Mouse (Mus musculus) lung, embryonic 14.5 days (tissue): ENCODE data around the gene Rangap1. TPM values are rescaled to one million over a fixed set of nuclear protein-coding genes. Genes with fewer than 3 reads are reported as not detected.
A peak's percentile ranks its signal among the peaks of the same experiment; 100 is the strongest.

Source experiments
- ATAC-seq: fragments of 200-750 bp; cut with Nextera tagmentation; 2 replicates; pipeline ENCODE4 v1.8.0; 2017; ENCODE audit warnings: mild to moderate bottlenecking, moderate TSS enrichment, moderate library complexity; ENCODE audit not compliant: insufficient read depth
- DNase-seq: peaks from one replicate; pipeline ENCODE4 v3.0.0-alpha.2; 2015
- H3K27ac ChIP-seq: fragments of 300-500 bp; sonication (generic); 2 replicates; pipeline ENCODE4 v1.5.1; 2014; ENCODE audit warnings: low read depth, mild to moderate bottlenecking, moderate library complexity
- H3K27me3 ChIP-seq: fragments of 300-500 bp; sonication (generic); 2 replicates; pipeline ENCODE4 v1.6.1; 2014; ENCODE audit warnings: low read length, control low read depth; ENCODE audit not compliant: insufficient read depth
- H3K36me3 ChIP-seq: fragments of 300-500 bp; sonication (generic); 2 replicates; pipeline ENCODE4 v1.6.1; 2014; ENCODE audit warnings: control low read depth; ENCODE audit not compliant: insufficient read depth
- H3K4me1 ChIP-seq: fragments of 300-500 bp; sonication (generic); 2 replicates; pipeline ENCODE4 v1.6.1; 2014; ENCODE audit warnings: antibody characterized with exemption, control low read depth; ENCODE audit not compliant: insufficient read depth
- H3K4me2 ChIP-seq: fragments of 300-500 bp; sonication (generic); 2 replicates; pipeline ENCODE4 v1.6.1; 2014; ENCODE audit warnings: mild to moderate bottlenecking
- H3K4me3 ChIP-seq: fragments of 300-500 bp; sonication (generic); 2 replicates; pipeline ENCODE4 v1.5.1; 2014; ENCODE audit warnings: low read depth, low read length
- H3K9ac ChIP-seq: fragments of 300-500 bp; sonication (generic); 2 replicates; pipeline ENCODE4 v1.6.1; 2014
- H3K9me3 ChIP-seq: fragments of 300-500 bp; sonication (generic); 2 replicates; pipeline ENCODE4 v1.6.1; 2016; ENCODE audit warnings: low read depth, low read length, control low read depth
- CTCF ChIP-seq: IDR thresholded peaks from 2 replicates; pipeline ENCODE4 v1.5.1; 2016; ENCODE audit warnings: antibody characterized with exemption, low read depth
- WGBS: fragments of 180-500 bp; shearing (Covaris S2); extraction: QIAGEN DNeasy Blood & Tissue Kit; methylation state at CpG from one replicate; pipeline ENCODE4 v1.1.7; 2014; 5-methylcytosine and 5-hydroxymethylcytosine counted together
- polyA plus RNA-seq: library from polyadenylated mRNA; unstranded; fragments of >200 nt; fragmentation: Nextera tagmentation; extraction: Ambion mirVana; gene quantifications from 2 replicates; pipeline ENCODE4 v1.2.1, GENCODE M21; 2014

Gene Rangap1
- polyA plus RNA-seq, 1 experiment from 2014 or later = 107 TPM

GRCm38 (mm10) chr15:81723653-81724052, 21.7 kb downstream of the Rangap1 start:
- Histone ChIP-seq H3K4me2 (no peak overlapping the region), H3K27me3 (no peaks in the 10 kb centered on the region), H3K4me3 (no peak overlapping the region), H3K9me3 (no peaks in the 10 kb centered on the region), H3K4me1 (peaks cover 8% of the 10 kb centered on the region; the same call in 1 of the 2 replicates), H3K27ac (no peak overlapping the region), H3K9ac (no peak overlapping the region), H3K36me3 (peaks cover 73% of the 10 kb centered on the region)
- no peak for ATAC-seq
- 90% methylated on average over 11 of the region's 11 CpGs for WGBS
- DNase-seq = no peak
- TF ChIP-seq CTCF = no peak

GRCm38 (mm10) chr15:81722361-81722760, 23.0 kb downstream of the Rangap1 start:
- H3K9me3 ChIP-seq = no peaks in the 10 kb centered on the region
- ATAC-seq = no peak
- no peak for TF ChIP-seq CTCF
- no peaks in the 10 kb centered on the region for H3K4me1 ChIP-seq
- no peak overlapping the region for H3K4me2 ChIP-seq
- WGBS = 96% methylated on average over 5 of the region's 5 CpGs
- H3K4me3 ChIP-seq = no peak overlapping the region
- H3K27me3 ChIP-seq = no peaks in the 10 kb centered on the region
- peaks cover 86% of the 10 kb centered on the region for H3K36me3 ChIP-seq
- DNase-seq = no peak
- H3K27ac ChIP-seq = no peak overlapping the region
- no peak overlapping the region for H3K9ac ChIP-seq

DNA sequence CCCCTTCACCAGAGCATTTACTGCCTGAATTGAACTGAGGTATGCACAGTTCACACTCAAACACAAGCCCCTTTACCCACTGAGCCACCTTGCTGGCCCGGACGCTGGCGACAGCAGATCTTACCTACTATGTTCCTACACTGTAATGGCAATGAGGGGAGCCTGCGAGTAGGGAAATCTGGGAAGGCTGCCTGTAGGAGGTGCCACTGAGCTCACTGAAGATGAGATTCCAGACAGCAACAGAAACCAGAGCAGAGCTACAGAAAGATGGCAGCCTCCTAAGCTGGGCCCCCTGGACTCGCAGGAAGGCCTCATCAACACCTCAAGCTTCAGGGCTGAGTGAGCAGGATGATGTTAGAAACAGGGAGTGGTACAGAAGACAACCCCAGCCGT, 26.2 kb downstream of the Rangap1 start:
- Histone ChIP-seq H3K9me3 (no peaks in the 10 kb centered on the region), H3K9ac (no peak overlapping the region), H3K4me3 (no peak overlapping the region), H3K4me2 (no peak overlapping the region), H3K36me3 (peaks cover 95% of the 10 kb centered on the region), H3K4me1 (no peaks in the 10 kb centered on the region), H3K27ac (no peak overlapping the region), H3K27me3 (no peaks in the 10 kb centered on the region)
- DNase-seq (no peak), ATAC-seq (no peak)
- no peak for TF ChIP-seq CTCF
- WGBS = 83% methylated on average over 6 of the region's 6 CpGs

GRCm38 (mm10) chr15:81718336-81719138, 26.8 kb downstream of the Rangap1 start:
- no peak overlapping the region for H3K27ac ChIP-seq
- H3K36me3 ChIP-seq = peaks cover 95% of the 10 kb centered on the region
- ATAC-seq = no peak
- 81% methylated on average over 9 of the region's 9 CpGs for WGBS
- no peaks in the 10 kb centered on the region for H3K4me1 ChIP-seq
- TF ChIP-seq CTCF = no peak
- H3K9ac ChIP-seq = no peak overlapping the region
- no peak overlapping the region for H3K4me2 ChIP-seq
- DNase-seq = peak; percentile 17
- no peaks in the 10 kb centered on the region for H3K27me3 ChIP-seq
- H3K4me3 ChIP-seq = no peak overlapping the region
- H3K9me3 ChIP-seq = no peaks in the 10 kb centered on the region

DNA sequence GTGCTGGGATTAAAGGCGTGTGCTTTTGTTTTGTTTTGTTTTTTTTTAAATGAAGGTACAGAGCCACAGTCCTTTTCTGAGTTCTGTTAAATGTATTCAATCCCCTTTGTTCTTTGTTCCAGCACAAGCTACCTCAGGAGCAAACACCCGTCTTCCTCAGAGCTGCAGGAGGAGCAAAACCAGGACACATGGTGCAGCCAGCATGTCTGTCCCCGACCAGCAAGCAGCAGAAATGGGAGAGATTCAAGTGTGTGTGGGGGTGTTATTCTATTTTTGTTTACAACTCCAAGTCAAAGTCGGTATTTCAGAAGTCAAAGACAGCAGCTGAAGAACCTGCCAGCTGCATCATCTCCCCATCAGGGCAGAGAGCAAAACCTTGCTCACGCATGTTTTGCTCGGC, 31.6 kb downstream of the Rangap1 start:
- Histone ChIP-seq H3K4me3 (no peak overlapping the region), H3K9me3 (no peaks in the 10 kb centered on the region), H3K27me3 (no peaks in the 10 kb centered on the region), H3K4me2 (no peak overlapping the region), H3K27ac (no peak overlapping the region), H3K4me1 (no peaks in the 10 kb centered on the region), H3K9ac (no peak overlapping the region), H3K36me3 (peaks cover 94% of the 10 kb centered on the region)
- no peak for ATAC-seq
- no peak for DNase-seq
- WGBS = 74% methylated on average over 6 of the region's 6 CpGs
- TF ChIP-seq CTCF = no peak

- peaks cover 91% of the 10 kb centered on the region for H3K36me3 ChIP-seq
- no peak for ATAC-seq
These were observed 34.5 kb downstream of the Rangap1 start for GRCm38 (mm10) chr15:81710801-81711200.

GRCm38 (mm10) chr15:81709686-81710085, 35.6 kb downstream of the Rangap1 start:
- Histone ChIP-seq H3K27me3 (no peaks in the 10 kb centered on the region), H3K36me3 (peaks cover 91% of the 10 kb centered on the region), H3K4me3 (no peak overlapping the region), H3K27ac (no peak overlapping the region), H3K9ac (no peak overlapping the region), H3K4me1 (no peaks in the 10 kb centered on the region), H3K4me2 (no peak overlapping the region), H3K9me3 (no peaks in the 10 kb centered on the region)
- TF ChIP-seq CTCF = no peak
- ATAC-seq = no peak
- DNase-seq = no peak
- WGBS = 92% methylated on average over 1 of the region's 1 CpGs

More at GRCm38 (mm10) chr15:81710801-81711200, 34.5 kb downstream of the Rangap1 start:
- Histone ChIP-seq H3K9ac (no peak overlapping the region), H3K27me3 (no peaks in the 10 kb centered on the region), H3K9me3 (no peaks in the 10 kb centered on the region), H3K4me2 (no peak overlapping the region), H3K4me3 (no peak overlapping the region), H3K27ac (no peak overlapping the region), H3K4me1 (no peaks in the 10 kb centered on the region)
- 77% methylated on average over 4 of the region's 4 CpGs for WGBS
- no peak for TF ChIP-seq CTCF
- no peak for DNase-seq
